Mouse (Mus musculus) embryonic facial prominence, embryonic 11.5 days (tissue): Measurements from ENCODE around the gene Psmd1. TPM values are rescaled to one million over a fixed set of nuclear protein-coding genes. Genes with fewer than 3 reads are reported as not detected.

Experiments
- ATAC-seq: fragments of 200-750 bp; cut with Nextera tagmentation; replicated peaks from 2 replicates; pipeline ENCODE4 v1.8.0; 2017; ENCODE audit warnings: low read depth; ENCODE audit not compliant: insufficient number of reproducible peaks, low FRiP score, low TSS enrichment
- DNase-seq: peaks from one replicate; pipeline ENCODE4 v3.0.0-alpha.2; 2015; ENCODE audit warnings: low spot score
- H3K27ac ChIP-seq: fragments of 300-500 bp; sonication (generic); replicated peaks from 2 replicates; pipeline ENCODE4 v1.5.1; 2014; ENCODE audit warnings: mild to moderate bottlenecking, low read depth, low read length, control low read depth
- H3K27me3 ChIP-seq: fragments of 300-500 bp; sonication (generic); 2 replicates; pipeline ENCODE4 v1.6.1; 2014; ENCODE audit warnings: mild to moderate bottlenecking, low read length, moderate library complexity, mixed read lengths; ENCODE audit not compliant: control insufficient read depth, insufficient read depth
- H3K36me3 ChIP-seq: fragments of 300-500 bp; sonication (generic); replicated peaks from 2 replicates; pipeline ENCODE4 v1.6.1; 2014; ENCODE audit warnings: low read depth, mild to moderate bottlenecking, low read length, moderate library complexity, mixed read lengths; ENCODE audit not compliant: control insufficient read depth, insufficient read depth
- H3K4me1 ChIP-seq: fragments of 300-500 bp; sonication (generic); 2 replicates; pipeline ENCODE4 v1.6.1; 2014; ENCODE audit warnings: low read length, mixed read lengths; ENCODE audit not compliant: control insufficient read depth, insufficient read depth
- H3K4me2 ChIP-seq: fragments of 300-500 bp; sonication (generic); 2 replicates; pipeline ENCODE4 v1.6.1; 2014; ENCODE audit warnings: low read depth, mild to moderate bottlenecking, control low read depth, low read length, moderate library complexity
- H3K4me3 ChIP-seq: fragments of 300-500 bp; sonication (generic); 2 replicates; pipeline ENCODE4 v1.5.1; 2014; ENCODE audit warnings: low read depth, low read length, control low read depth
- H3K9ac ChIP-seq: fragments of 300-500 bp; sonication (generic); replicated peaks from 2 replicates; pipeline ENCODE4 v1.6.1; 2014; ENCODE audit warnings: mild to moderate bottlenecking, control low read depth, low read length
- H3K9me3 ChIP-seq: fragments of 300-500 bp; sonication (generic); replicated peaks from 2 replicates; pipeline ENCODE4 v1.6.1; 2016; ENCODE audit warnings: mild to moderate bottlenecking, low read length, inconsistent platforms, mixed read lengths; ENCODE audit not compliant: control insufficient read depth
- whole genome bisulfite sequencing: fragments of 180-500 bp; shearing (Covaris S2); extraction: QIAGEN DNeasy Blood & Tissue Kit; methylation state at CpG from one replicate; pipeline ENCODE4 v1.1.7; 2014; 5-methylcytosine and 5-hydroxymethylcytosine counted together
- polyA plus RNA-seq: library from polyadenylated mRNA; unstranded; fragments of >200 nt; fragmentation: Nextera tagmentation; extraction: Ambion mirVana; gene quantifications from 2 replicates; pipeline ENCODE4 v1.2.1, GENCODE M21; 2014

The Psmd1 gene
- polyA plus RNA-seq, 1 experiment from 2014 or later: 244 TPM

DNA sequence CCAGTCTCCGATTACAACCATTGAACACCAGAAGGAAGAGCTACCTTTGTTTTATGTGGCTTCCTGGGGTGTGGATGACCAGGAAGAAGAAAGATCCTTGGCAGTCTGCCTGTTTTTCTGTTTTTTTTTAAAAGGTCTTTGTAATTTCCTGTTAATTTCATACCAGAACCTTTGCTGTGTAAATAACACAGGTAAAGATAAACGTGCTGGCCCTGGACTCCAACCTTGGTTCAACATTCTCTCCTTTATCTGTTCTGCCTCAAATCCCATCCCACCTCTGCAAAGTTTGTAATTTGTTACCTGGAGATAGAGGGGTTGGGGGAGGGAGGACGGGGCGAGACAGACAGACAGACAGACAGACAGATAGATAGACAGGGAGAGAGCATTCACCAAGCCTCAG lies 24.1 kb upstream of the Psmd1 start:
- 67% methylated on average over 4 of the region's 4 CpGs for WGBS
- H3K4me1 ChIP-seq: no peaks in the 10 kb centered on the region
- H3K36me3 ChIP-seq: no peaks in the 10 kb centered on the region

DNA sequence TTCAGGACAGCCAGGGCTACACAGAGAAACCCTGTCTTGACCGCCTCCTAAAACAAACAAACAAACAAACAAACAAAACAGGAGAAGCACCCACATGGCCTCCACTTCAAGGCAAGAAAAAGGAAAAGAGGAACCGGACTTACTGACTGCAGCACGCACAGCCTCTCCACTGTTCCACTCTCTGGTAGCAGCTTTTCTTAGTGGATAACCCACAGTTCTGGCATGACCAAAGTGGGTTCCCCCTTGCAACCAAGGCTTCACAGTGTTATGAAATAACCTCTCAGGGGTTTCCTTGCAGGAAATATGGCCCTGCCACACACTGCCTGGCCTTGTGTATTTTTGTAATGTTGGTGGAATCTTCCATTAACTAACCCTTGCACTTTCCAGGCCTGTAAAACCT lies 23.4 kb upstream of the Psmd1 start:
- ATAC-seq: no peak
- Histone ChIP-seq H3K4me1 (no peaks in the 10 kb centered on the region), H3K4me3 (no peak overlapping the region), H3K27me3 (peaks cover 14% of the 10 kb centered on the region), H3K36me3 (no peaks in the 10 kb centered on the region), H3K9me3 (0 out of 2 replicates have a peak, but pooled peaks cover 2% of the 10 kb centered on the region), H3K9ac (no peak overlapping the region), H3K27ac (no peak overlapping the region), H3K4me2 (no peak overlapping the region)
- WGBS: 91% methylated on average over 3 of the region's 3 CpGs
- no peak for DNase-seq

More for the DNA sequence above, 24.1 kb upstream of the Psmd1 start:
- H3K27me3 ChIP-seq: peaks cover 9% of the 10 kb centered on the region
- H3K9me3 ChIP-seq: 0 out of 2 replicates have a peak, but pooled peaks cover 2% of the 10 kb centered on the region
- DNase-seq (no peak), ATAC-seq (no peak)
- H3K27ac ChIP-seq: no peak overlapping the region
- H3K4me3 ChIP-seq: no peak overlapping the region
- no peak overlapping the region for H3K4me2 ChIP-seq
- no peak overlapping the region for H3K9ac ChIP-seq

DNA sequence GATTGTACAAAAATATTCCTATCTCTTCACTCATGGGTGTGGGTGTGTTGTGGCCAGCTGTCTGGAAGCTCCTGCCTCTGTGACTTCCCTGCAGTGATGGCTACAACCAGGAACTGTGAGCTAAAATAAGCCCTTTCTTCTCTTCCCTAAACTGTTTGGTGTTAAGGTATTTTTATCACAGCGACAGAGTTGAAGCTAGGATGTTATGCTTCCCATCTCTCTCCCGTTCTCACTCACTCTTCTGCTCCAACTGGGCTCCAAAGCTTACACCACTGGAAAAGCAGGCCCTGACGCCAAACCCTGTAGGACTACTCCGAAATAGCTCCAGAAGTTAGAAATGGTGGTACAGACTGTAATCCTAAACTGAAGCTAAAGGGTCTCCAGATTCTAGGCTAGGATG lies 19.1 kb upstream of the Psmd1 start:
- no peak overlapping the region for H3K9ac ChIP-seq
- H3K9me3 ChIP-seq: 0 out of 2 replicates have a peak, but pooled peaks cover 2% of the 10 kb centered on the region
- ATAC-seq (no peak), DNase-seq (no peak)
- H3K27ac ChIP-seq: no peak overlapping the region
- H3K4me3 ChIP-seq: no peak overlapping the region
- peaks cover 3% of the 10 kb centered on the region for H3K4me1 ChIP-seq
- H3K36me3 ChIP-seq: no peaks in the 10 kb centered on the region
- no peak overlapping the region for H3K4me2 ChIP-seq
- peaks cover 35% of the 10 kb centered on the region for H3K27me3 ChIP-seq
- 46% methylated on average over 4 of the region's 4 CpGs for WGBS

DNA sequence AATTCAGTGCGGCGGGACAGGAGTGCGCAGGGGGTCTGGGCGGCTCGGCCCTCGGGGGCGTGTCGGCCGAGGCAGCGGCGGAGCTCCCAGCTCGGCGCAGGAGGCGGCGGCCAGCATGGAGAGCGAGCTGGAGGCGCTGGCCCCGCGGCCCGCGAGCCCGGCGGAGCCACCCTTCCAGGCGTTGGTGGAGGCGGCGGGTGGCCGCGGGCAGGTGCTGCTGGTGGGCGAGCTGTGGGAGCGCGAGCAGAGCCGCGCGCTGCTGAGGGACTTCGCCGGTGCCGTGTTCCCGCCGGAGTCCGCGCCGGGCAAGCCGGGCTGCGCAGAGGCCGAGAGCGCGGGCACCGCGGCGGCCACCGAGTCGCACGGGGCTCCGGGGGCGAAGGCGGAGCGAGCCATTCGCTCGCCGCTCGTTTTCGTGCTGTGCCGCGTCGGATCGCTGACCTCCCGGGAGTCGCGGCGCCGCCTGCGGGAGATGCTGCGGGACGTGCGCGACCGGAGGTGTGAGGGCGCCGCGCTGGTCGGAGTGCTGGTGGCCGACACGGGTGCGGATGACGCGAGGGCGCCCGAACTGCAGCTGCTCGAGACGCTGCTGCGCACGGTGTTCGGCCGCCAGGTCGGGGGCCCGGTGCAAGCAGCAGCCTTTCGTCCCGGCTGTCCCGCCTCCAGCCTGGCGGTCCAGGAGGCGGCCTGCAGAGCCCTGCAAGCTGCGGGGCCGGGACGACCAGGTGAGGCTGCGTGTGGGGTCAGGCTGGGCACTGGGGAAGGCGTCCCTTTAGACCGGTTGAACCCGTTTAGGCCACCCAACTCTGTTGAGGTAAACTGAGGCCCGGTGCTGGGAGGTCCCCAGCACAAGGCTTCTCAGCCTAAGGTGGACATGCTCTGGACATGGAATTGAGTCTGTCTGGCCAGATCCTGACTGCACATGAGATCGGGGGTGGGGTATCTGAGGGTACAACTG lies 18.1 kb upstream of the Psmd1 start, which contains the start of gene 2810459M11Rik:
2810459M11Rik (plus strand) TSS at position 16 of the 958 bp plus-strand sequence.
- H3K4me1 ChIP-seq: peaks cover 3% of the 10 kb centered on the region
- DNase-seq (peak; percentile 56), ATAC-seq (peak; percentile 64)
- H3K27me3 ChIP-seq: peaks cover 35% of the 10 kb centered on the region
- H3K36me3 ChIP-seq: no peaks in the 10 kb centered on the region
- WGBS: under 1% methylated on average over 106 of the region's 110 CpGs
- no peak within 1 kb of the TSS for H3K27ac ChIP-seq
- peak within 1 kb of the TSS; percentile 98 for H3K4me2 ChIP-seq
- peak within 1 kb of the TSS; percentile 58 for H3K4me3 ChIP-seq
- 0 out of 2 replicates have a peak, but pooled peaks cover 2% of the 10 kb centered on the region for H3K9me3 ChIP-seq
- H3K9ac ChIP-seq: peak within 1 kb of the TSS; percentile 53

DNA sequence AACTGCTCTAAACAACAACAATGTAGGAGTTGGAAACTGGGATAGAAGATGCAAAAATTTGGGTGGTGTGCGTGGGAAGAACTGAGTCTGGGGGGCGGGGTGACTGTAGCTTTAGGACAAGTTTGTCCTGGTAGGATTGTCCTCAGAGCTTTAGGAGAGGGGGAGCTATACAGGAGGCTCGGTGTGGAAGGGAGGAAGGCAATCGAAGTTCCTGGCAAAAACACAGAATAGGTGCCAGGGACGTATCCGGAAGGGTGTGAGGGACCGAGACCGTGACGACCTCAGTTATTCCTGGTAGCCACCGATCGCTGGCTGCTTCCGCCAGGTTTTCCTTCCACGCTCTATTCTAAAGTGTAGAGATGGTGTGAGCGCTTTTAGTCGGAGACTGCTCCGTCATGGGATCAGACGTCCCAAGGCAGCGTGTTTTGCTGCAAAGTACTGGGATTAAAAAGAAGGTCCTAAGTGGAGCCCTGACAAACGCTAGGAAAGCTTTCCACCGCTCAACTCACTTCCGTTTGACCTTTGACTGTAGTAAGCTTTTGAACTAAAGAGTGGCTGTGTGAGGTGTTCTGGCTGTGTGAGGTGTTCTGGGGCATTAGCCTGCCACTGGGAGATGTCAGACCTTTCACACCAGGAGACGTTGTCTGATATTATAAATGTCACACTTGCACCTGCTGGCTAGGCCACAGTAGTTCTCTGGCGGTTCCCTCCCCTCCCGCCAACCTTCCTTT lies 17.2 kb upstream of the Psmd1 start:
- Histone ChIP-seq H3K4me3 (peak overlapping the region; percentile 58), H3K9ac (no peak overlapping the region), H3K9me3 (no peaks in the 10 kb centered on the region), H3K36me3 (no peaks in the 10 kb centered on the region), H3K27ac (no peak overlapping the region), H3K4me1 (peaks cover 3% of the 10 kb centered on the region), H3K27me3 (peaks cover 35% of the 10 kb centered on the region), H3K4me2 (peak overlapping the region; percentile 98)
- DNase-seq (no peak), ATAC-seq (0 out of 2 replicates have a peak, but pooled peaks have one; percentile 12)
- 8% methylated on average over 24 of the region's 24 CpGs for WGBS

DNA sequence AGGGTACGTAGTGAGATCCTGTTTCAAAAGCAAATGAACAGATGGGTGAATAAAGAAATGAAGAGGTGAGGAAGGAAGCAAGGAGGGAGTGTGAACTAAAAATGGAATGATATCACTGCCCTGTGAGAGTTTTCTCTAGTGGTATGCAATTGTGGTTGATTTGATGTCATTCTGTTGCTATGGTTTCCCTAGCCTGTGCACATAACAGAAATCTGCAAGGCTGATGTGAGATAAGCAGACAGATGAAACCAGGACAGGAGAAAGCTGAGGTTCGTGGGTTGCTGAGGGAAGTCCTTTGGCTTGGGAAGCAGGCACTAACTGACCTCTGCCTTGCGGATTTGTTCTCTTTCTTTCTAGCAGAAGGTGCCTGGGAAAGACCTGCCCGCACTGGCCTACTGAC lies 16.0 kb upstream of the Psmd1 start:
- H3K9ac ChIP-seq: no peak overlapping the region
- no peak overlapping the region for H3K27ac ChIP-seq
- ATAC-seq (no peak), DNase-seq (no peak)
- no peaks in the 10 kb centered on the region for H3K9me3 ChIP-seq
- no peak overlapping the region for H3K4me3 ChIP-seq
- peaks cover 3% of the 10 kb centered on the region for H3K4me1 ChIP-seq
- no peaks in the 10 kb centered on the region for H3K36me3 ChIP-seq
- WGBS: 79% methylated on average over 4 of the region's 4 CpGs
- H3K4me2 ChIP-seq: no peak overlapping the region
- peaks cover 35% of the 10 kb centered on the region for H3K27me3 ChIP-seq

DNA sequence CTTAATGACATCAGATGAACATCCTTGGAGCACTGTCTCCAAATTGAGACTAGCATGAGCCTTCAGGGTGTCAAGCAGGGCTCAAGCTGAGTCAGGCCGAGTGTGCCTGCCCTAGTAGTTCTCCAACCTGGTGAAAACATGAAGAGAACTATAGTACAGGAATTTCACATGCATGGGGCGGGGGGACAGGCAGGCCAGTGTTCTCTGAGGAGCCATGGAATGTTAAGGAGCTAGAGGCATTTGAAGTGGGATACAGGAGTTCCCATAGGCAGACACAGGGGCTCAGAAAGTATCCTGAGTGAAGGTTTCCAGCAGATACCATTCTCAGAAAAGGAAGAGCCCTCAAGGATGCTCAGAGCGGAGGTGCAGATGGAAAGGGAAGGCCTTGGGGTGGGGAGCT lies 15.4 kb upstream of the Psmd1 start:
- 80% methylated on average over 3 of the region's 3 CpGs for WGBS
- Histone ChIP-seq H3K4me3 (no peak overlapping the region), H3K27ac (no peak overlapping the region), H3K27me3 (peaks cover 35% of the 10 kb centered on the region), H3K4me1 (peaks cover 3% of the 10 kb centered on the region), H3K9ac (no peak overlapping the region), H3K9me3 (no peaks in the 10 kb centered on the region), H3K4me2 (no peak overlapping the region), H3K36me3 (no peaks in the 10 kb centered on the region)
- ATAC-seq: no peak
- no peak for DNase-seq
